Mouse (Mus musculus) liver, embryonic 13.5 days (tissue): ENCODE data around the gene Il16. TPM values are rescaled to one million over a fixed set of nuclear protein-coding genes. Genes with fewer than 3 reads are reported as not detected.

Source experiments
- ATAC-seq: fragments of 200-750 bp; cut with Nextera tagmentation; 2 replicates; pipeline ENCODE4 v1.8.0; 2017; ENCODE audit warnings: low read depth, mild to moderate bottlenecking, moderate number of reproducible peaks, moderate library complexity
- DNase-seq: peaks from one replicate; pipeline ENCODE4 v3.0.0; 2022
- H3K27ac ChIP-seq: fragments of 300-500 bp; sonication (generic); 2 replicates; pipeline ENCODE4 v1.5.1; 2015; ENCODE audit warnings: moderate library complexity, mild to moderate bottlenecking, inconsistent platforms
- H3K27me3 ChIP-seq: fragments of 300-500 bp; sonication (generic); 2 replicates; pipeline ENCODE4 v1.6.1; 2015; ENCODE audit warnings: mild to moderate bottlenecking, inconsistent platforms
- H3K36me3 ChIP-seq: fragments of 300-500 bp; sonication (generic); 2 replicates; pipeline ENCODE4 v1.6.1; 2015; ENCODE audit warnings: mild to moderate bottlenecking, inconsistent platforms
- H3K4me1 ChIP-seq: fragments of 300-500 bp; sonication (generic); replicated peaks from 2 replicates; pipeline ENCODE4 v1.6.1; 2015; ENCODE audit warnings: inconsistent platforms
- H3K4me2 ChIP-seq: fragments of 300-500 bp; sonication (generic); 2 replicates; pipeline ENCODE4 v1.6.1; 2015; ENCODE audit warnings: inconsistent platforms, mild to moderate bottlenecking, moderate library complexity
- H3K4me3 ChIP-seq: fragments of 300-500 bp; sonication (generic); replicated peaks from 2 replicates; pipeline ENCODE4 v1.5.1; 2015; ENCODE audit warnings: mild to moderate bottlenecking, inconsistent platforms
- H3K9ac ChIP-seq: fragments of 300-500 bp; sonication (generic); 2 replicates; pipeline ENCODE4 v1.6.1; 2015; ENCODE audit warnings: mild to moderate bottlenecking, inconsistent platforms
- H3K9me3 ChIP-seq: fragments of 300-500 bp; sonication (generic); replicated peaks from 2 replicates; pipeline ENCODE4 v1.6.1; 2016; ENCODE audit warnings: inconsistent platforms
- WGBS: fragments of 180-500 bp; shearing (Covaris S2); methylation state at CpG from one replicate; pipeline ENCODE4 v1.1.7; 2015; ENCODE audit not compliant: insufficient replicate concordance; 5-methylcytosine and 5-hydroxymethylcytosine counted together
- polyA plus RNA-seq: library from polyadenylated mRNA; unstranded; fragments of >200 nt; fragmentation: Nextera tagmentation; extraction: Ambion mirVana; gene quantifications from 2 replicates; pipeline ENCODE4 v1.2.1, GENCODE M21; 2015

Il16 gene
- polyA plus RNA-seq, 1 experiment from 2014 or later: 3.7 TPM

DNA sequence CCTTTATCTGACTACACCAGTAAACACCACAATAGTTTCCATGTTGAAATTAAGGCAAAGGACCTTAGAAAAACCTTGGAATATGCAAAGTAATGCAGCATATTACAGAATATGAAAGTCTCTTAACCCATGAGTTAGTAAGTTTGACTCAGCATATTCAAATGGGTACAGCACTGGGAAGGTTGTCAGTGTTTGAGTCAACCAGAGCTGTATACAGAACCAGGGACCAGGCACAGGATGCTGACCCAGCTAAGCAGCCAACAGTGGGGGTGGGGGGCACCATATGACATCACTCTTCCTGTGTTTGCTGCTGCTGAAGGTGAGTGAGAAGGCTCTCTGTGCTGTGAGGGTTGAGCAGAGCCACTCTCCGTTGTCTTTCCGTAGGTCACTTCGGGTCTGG is 148.5 kb downstream of the Il16 start:
- H3K4me1 ChIP-seq: no peaks in the 10 kb centered on the region
- ATAC-seq (no peak), DNase-seq (no peak)
- H3K27ac ChIP-seq: no peak overlapping the region
- no peak overlapping the region for H3K4me3 ChIP-seq
- H3K9me3 ChIP-seq: no peaks in the 10 kb centered on the region
- H3K27me3 ChIP-seq: no peaks in the 10 kb centered on the region
- H3K4me2 ChIP-seq: no peak overlapping the region
- H3K9ac ChIP-seq: no peak overlapping the region
- H3K36me3 ChIP-seq: no peaks in the 10 kb centered on the region
- WGBS: 64% methylated on average over 3 of the region's 3 CpGs

DNA sequence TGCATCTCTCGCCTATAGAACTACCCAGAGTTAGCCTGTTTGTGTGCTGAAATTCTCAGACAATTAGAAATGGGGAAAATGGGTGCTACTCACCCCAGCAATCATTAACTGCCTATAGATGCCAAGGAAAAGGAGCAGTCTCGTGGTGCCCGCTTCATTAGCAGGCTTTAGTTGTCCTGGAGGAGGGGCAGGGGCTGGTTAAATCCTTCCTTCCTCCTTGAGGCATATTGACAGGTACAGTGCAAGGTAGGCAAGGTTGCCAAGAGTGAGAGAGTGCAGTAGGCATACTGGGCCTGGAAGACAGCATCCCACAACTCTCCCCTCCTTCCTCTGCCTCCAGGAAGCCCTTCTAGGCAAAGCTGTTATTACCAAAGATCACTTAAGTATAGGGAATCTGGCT is 151.5 kb downstream of the Il16 start:
- Histone ChIP-seq H3K9me3 (no peaks in the 10 kb centered on the region), H3K4me2 (no peak overlapping the region), H3K27me3 (no peaks in the 10 kb centered on the region), H3K36me3 (no peaks in the 10 kb centered on the region), H3K9ac (no peak overlapping the region), H3K4me1 (no peaks in the 10 kb centered on the region), H3K27ac (no peak overlapping the region), H3K4me3 (no peak overlapping the region)
- 58% methylated on average over 3 of the region's 3 CpGs for WGBS
- DNase-seq: no peak
- ATAC-seq: no peak

Other genes starting within 250 kb of the Il16 start
- 0.28 and 0.44 TPM in 2 replicates for gene Tmc3, start 160.8 kb downstream of the Il16 start, polyA plus RNA-seq
- 6.6 and 8.2 TPM in 2 replicates for gene Stard5, start 113.8 kb downstream of the Il16 start, polyA plus RNA-seq
- gene Cfap161, start 49.2 kb upstream of the Il16 start, polyA plus RNA-seq: not detected in 2 replicates
- gene Tlnrd1, start 138.6 kb upstream of the Il16 start, polyA plus RNA-seq: 8.9 and 10.0 TPM in 2 replicates
- gene Mesd, start 138.7 kb upstream of the Il16 start, polyA plus RNA-seq: 59.6 and 68.8 TPM in 2 replicates